Mouse (Mus musculus): Measurements from ENCODE around the gene Tsen34. TPM values are rescaled to one million over a fixed set of nuclear protein-coding genes. Genes with fewer than 3 reads are reported as not detected.
"Not testable (repeated sequence)": the region's sequence is repeated elsewhere in the genome, so short reads cannot be mapped to it uniquely, and the experiment has no call there.

The Tsen34 gene
- polyA plus RNA-seq, 1 experiment from 2014 or later, result 106 TPM

- Histone ChIP-seq H3K4me3 (ENCODE audit: low read depth, low read length) (peak overlapping the region; percentile 95), H3K27ac (ENCODE audit: low read depth, low read length) (peak overlapping the region; percentile 95), H3K9me3 (ENCODE audit: control insufficient read depth, low read length) (no peaks in the 10 kb centered on the region), H3K9ac (ENCODE audit: low read depth, low read length) (peak overlapping the region; percentile 98; the same call in 1 of the 2 replicates), H3K36me3 (ENCODE audit: control insufficient read depth, insufficient read depth, low read length) (peaks cover 23% of the 10 kb centered on the region), H3K4me2 (peak overlapping the region; percentile 94), H3K4me1 (replicated peaks; ENCODE audit: control insufficient read depth, insufficient read depth, low read length) (peaks cover 7% of the 10 kb centered on the region; the same call in 1 of the 2 replicates), H3K27me3 (replicated peaks; ENCODE audit: control insufficient read depth, insufficient read depth, low read length) (no peaks in the 10 kb centered on the region)
- DNase-seq (ENCODE audit: low spot score) (no peak), ATAC-seq (replicated peaks; ENCODE audit: low FRiP score) (peak; percentile 3; the same call in 1 of the 2 replicates)
- WGBS, result 28% methylated on average over 4 of the region's 4 CpGs
Measured at GRCm38 (mm10) chr7:3707027-3707426, 14.4 kb downstream of the Tsen34 start.

- no peak overlapping the region for H3K4me2 ChIP-seq
- peaks cover 23% of the 10 kb centered on the region for H3K36me3 ChIP-seq (ENCODE audit: control insufficient read depth, insufficient read depth, low read length)
- no peak for DNase-seq (ENCODE audit: low spot score)
- H3K9me3 ChIP-seq (ENCODE audit: control insufficient read depth, low read length), result no peaks in the 10 kb centered on the region
- 22% methylated on average over 7 of the region's 7 CpGs for WGBS
- H3K27ac ChIP-seq (ENCODE audit: low read depth, low read length), result 0 out of 2 replicates have a peak overlapping the region, but pooled peaks have one; percentile 29
- H3K4me3 ChIP-seq (ENCODE audit: low read depth, low read length), result no peak overlapping the region
- H3K9ac ChIP-seq (ENCODE audit: low read depth, low read length), result no peak overlapping the region
- ATAC-seq (replicated peaks; ENCODE audit: low FRiP score), result peak; percentile 40
- no peaks in the 10 kb centered on the region for H3K27me3 ChIP-seq (replicated peaks; ENCODE audit: control insufficient read depth, insufficient read depth, low read length)
- H3K4me1 ChIP-seq (replicated peaks; ENCODE audit: control insufficient read depth, insufficient read depth, low read length), result peaks cover 7% of the 10 kb centered on the region; the same call in 1 of the 2 replicates
Measured at GRCm38 (mm10) chr7:3707568-3708413, 15.1 kb downstream of the Tsen34 start.

DNA sequence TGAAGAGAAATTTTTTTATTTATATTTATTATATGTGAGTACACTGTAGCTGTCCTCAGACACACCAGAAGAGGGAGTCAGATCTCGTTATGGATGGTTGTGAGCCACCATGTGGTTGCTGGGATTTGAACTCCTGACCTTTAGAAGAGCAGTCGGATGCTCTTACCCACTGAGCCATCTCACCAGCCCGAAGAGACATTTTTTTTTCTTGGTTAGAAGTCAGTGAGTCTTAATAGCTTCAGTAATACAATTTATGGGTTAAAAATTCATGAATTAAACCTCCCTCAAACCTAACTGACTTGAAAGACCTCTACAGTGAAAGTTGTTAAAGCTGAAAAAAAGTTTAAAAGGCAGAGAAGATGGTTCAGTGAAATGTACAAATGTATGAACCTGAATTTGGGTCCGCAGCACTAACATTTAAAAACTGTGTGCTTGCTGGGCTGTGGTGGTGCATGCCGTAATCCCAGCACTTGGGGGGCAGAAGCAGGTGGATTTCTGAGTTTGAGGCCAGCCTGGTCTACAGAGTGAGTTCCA, 15.9 kb downstream of the Tsen34 start:
- DNase-seq (ENCODE audit: low spot score); H3K27me3 ChIP-seq (replicated peaks; ENCODE audit: control insufficient read depth, insufficient read depth, low read length); H3K9me3 ChIP-seq (ENCODE audit: control insufficient read depth, low read length); H3K4me2 ChIP-seq; H3K4me3 ChIP-seq (ENCODE audit: low read depth, low read length); H3K4me1 ChIP-seq (replicated peaks; ENCODE audit: control insufficient read depth, insufficient read depth, low read length); H3K27ac ChIP-seq (ENCODE audit: low read depth, low read length); H3K9ac ChIP-seq (ENCODE audit: low read depth, low read length): not testable (repeated sequence)
- 22% methylated on average over 5 of the region's 5 CpGs for WGBS
- peaks cover 23% of the 10 kb centered on the region for H3K36me3 ChIP-seq (ENCODE audit: control insufficient read depth, insufficient read depth, low read length)
- ATAC-seq (replicated peaks; ENCODE audit: low FRiP score), result 0 out of 2 replicates have a peak, but pooled peaks have one; percentile 8

GRCm38 (mm10) chr7:3709000-3709399, 16.3 kb downstream of the Tsen34 start:
- DNase-seq (ENCODE audit: low spot score) (no peak), ATAC-seq (replicated peaks; ENCODE audit: low FRiP score) (0 out of 2 replicates have a peak, but pooled peaks have one; percentile 27)
- Histone ChIP-seq H3K27ac (ENCODE audit: low read depth, low read length) (no peak overlapping the region), H3K4me3 (ENCODE audit: low read depth, low read length) (no peak overlapping the region), H3K4me2 (no peak overlapping the region), H3K9ac (ENCODE audit: low read depth, low read length) (no peak overlapping the region), H3K9me3 (ENCODE audit: control insufficient read depth, low read length) (no peaks in the 10 kb centered on the region), H3K27me3 (replicated peaks; ENCODE audit: control insufficient read depth, insufficient read depth, low read length) (no peaks in the 10 kb centered on the region), H3K36me3 (ENCODE audit: control insufficient read depth, insufficient read depth, low read length) (peaks cover 23% of the 10 kb centered on the region), H3K4me1 (replicated peaks; ENCODE audit: control insufficient read depth, insufficient read depth, low read length) (peaks cover 7% of the 10 kb centered on the region; the same call in 1 of the 2 replicates)
- WGBS, result 76% methylated on average over 1 of the region's 1 CpGs

DNA sequence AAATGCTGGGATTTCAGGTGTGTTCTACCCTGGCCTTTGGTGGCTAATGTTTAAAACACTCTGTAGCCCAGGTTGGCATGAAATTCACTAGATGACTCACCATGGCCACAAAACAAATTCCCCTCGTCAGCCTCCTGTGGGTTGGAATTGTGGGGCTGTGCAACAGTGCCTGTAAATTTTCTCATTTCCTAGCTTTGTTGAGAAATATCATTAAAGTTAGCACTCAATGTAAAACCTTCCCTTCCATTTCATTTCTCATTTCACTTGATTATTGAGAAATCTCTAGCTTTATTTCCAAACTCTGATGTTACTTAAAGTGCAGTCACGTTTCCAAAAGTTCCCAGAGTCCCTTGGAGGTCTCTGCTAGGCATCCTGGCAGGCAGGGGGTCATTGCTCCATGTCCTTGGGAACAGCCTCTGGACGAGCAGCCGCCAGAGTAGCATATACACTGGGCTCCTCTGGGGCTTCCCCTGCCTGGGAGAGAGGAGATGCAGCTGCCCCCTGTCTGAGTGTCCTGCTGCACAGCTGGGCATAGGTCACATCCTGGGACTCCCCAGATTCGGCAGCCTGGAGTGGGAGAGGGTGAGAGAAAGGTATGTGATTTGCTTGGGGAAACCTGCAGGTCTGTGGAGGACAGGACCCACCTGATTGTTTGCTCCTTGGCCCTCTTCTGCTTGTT, 19.7 kb downstream of the Tsen34 start:
- Histone ChIP-seq H3K9ac (ENCODE audit: low read depth, low read length) (no peak overlapping the region), H3K27ac (ENCODE audit: low read depth, low read length) (no peak overlapping the region), H3K4me1 (replicated peaks; ENCODE audit: control insufficient read depth, insufficient read depth, low read length) (no peaks in the 10 kb centered on the region), H3K4me2 (no peak overlapping the region), H3K36me3 (ENCODE audit: control insufficient read depth, insufficient read depth, low read length) (no peaks in the 10 kb centered on the region), H3K27me3 (replicated peaks; ENCODE audit: control insufficient read depth, insufficient read depth, low read length) (no peaks in the 10 kb centered on the region), H3K9me3 (ENCODE audit: control insufficient read depth, low read length) (no peaks in the 10 kb centered on the region), H3K4me3 (ENCODE audit: low read depth, low read length) (no peak overlapping the region)
- 31% methylated on average over 5 of the region's 5 CpGs for WGBS
- ATAC-seq (replicated peaks; ENCODE audit: low FRiP score) (no peak), DNase-seq (ENCODE audit: low spot score) (no peak)

DNA sequence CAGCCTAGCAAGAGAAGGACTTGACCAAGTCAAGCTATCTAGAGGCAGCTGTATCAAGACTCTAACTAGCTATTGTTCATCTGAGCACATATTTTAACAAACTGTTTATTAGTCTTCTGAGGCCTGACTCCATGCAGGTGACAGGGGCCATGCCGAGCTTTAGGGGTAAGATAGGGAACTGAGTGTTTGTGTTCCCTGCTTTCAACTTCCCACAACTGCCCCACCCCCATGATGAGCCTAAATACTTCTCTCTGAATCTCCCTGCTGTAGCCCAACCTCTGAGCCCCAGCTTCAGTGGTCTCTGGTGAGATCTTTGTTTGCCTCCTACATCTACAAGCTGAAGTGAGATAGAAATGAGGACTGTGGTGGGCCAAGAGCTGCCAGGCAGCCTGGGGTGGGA, 22.6 kb downstream of the Tsen34 start:
- Histone ChIP-seq H3K27ac (ENCODE audit: low read depth, low read length) (no peak overlapping the region), H3K36me3 (ENCODE audit: control insufficient read depth, insufficient read depth, low read length) (no peaks in the 10 kb centered on the region), H3K9ac (ENCODE audit: low read depth, low read length) (no peak overlapping the region), H3K4me2 (no peak overlapping the region), H3K9me3 (ENCODE audit: control insufficient read depth, low read length) (no peaks in the 10 kb centered on the region), H3K4me3 (ENCODE audit: low read depth, low read length) (no peak overlapping the region), H3K4me1 (replicated peaks; ENCODE audit: control insufficient read depth, insufficient read depth, low read length) (no peaks in the 10 kb centered on the region), H3K27me3 (replicated peaks; ENCODE audit: control insufficient read depth, insufficient read depth, low read length) (no peaks in the 10 kb centered on the region)
- 15% methylated on average over 1 of the region's 1 CpGs for WGBS
- DNase-seq (ENCODE audit: low spot score) (no peak), ATAC-seq (replicated peaks; ENCODE audit: low FRiP score) (no peak)

- ATAC-seq (replicated peaks; ENCODE audit: low FRiP score); H3K9ac ChIP-seq (ENCODE audit: low read depth, low read length); H3K4me3 ChIP-seq (ENCODE audit: low read depth, low read length); H3K4me1 ChIP-seq (replicated peaks; ENCODE audit: control insufficient read depth, insufficient read depth, low read length); H3K27me3 ChIP-seq (replicated peaks; ENCODE audit: control insufficient read depth, insufficient read depth, low read length); H3K9me3 ChIP-seq (ENCODE audit: control insufficient read depth, low read length); DNase-seq (ENCODE audit: low spot score); H3K27ac ChIP-seq (ENCODE audit: low read depth, low read length); H3K36me3 ChIP-seq (ENCODE audit: control insufficient read depth, insufficient read depth, low read length); H3K4me2 ChIP-seq: not testable (repeated sequence)
- WGBS, result 38% methylated on average over 1 of the region's 3 CpGs
Measured at GRCm38 (mm10) chr7:3720268-3720667, 27.6 kb downstream of the Tsen34 start, which contains the start of gene Pirb. Gene Pirb, minus strand, starts transcription at chr7:3720391.

- not testable (repeated sequence) for H3K27me3 ChIP-seq (replicated peaks; ENCODE audit: control insufficient read depth, insufficient read depth, low read length); ATAC-seq (replicated peaks; ENCODE audit: low FRiP score); H3K27ac ChIP-seq (ENCODE audit: low read depth, low read length); H3K9ac ChIP-seq (ENCODE audit: low read depth, low read length); H3K9me3 ChIP-seq (ENCODE audit: control insufficient read depth, low read length); H3K36me3 ChIP-seq (ENCODE audit: control insufficient read depth, insufficient read depth, low read length); H3K4me2 ChIP-seq; H3K4me1 ChIP-seq (replicated peaks; ENCODE audit: control insufficient read depth, insufficient read depth, low read length); DNase-seq (ENCODE audit: low spot score); H3K4me3 ChIP-seq (ENCODE audit: low read depth, low read length)
Measured at GRCm38 (mm10) chr7:3725459-3725858, 32.8 kb downstream of the Tsen34 start.
